Mouse (Mus musculus): ENCODE results near the gene Art1.

- TF ChIP-seq CTCF (IDR thresholded peaks at IDR 0.05; ENCODE audit: borderline replicate concordance, extremely low read depth, insufficient read depth, insufficient read length): peak; percentile 59; the same call in 1 of the 2 replicates
- no peak for TF ChIP-seq POLR2A (IDR thresholded peaks at IDR 0.05; ENCODE audit: borderline replicate concordance, extremely low read depth, insufficient read depth, insufficient read length, poor library complexity, severe bottlenecking)
These were observed 35.9 kb downstream of the Art1 start for GRCm38 (mm10) chr7:102137464-102137863.
